Mouse (Mus musculus) cerebellum, adult 18-20 months (tissue): ENCODE data around the gene Slc15a4.

Experiments
- DNase-seq, 2 experiments: peaks; one replicate each; pipeline ENCODE4 v3.0.0; 2021

Slc15a4 gene

GRCm38 (mm10) chr5:127618834-127619233 lies 13.9 kb downstream of the Slc15a4 start:
- DNase-seq, result no peak

- peak; percentile 98 for DNase-seq
These were observed 15.6 kb downstream of the Slc15a4 start for GRCm38 (mm10) chr5:127616884-127617635.

GRCm38 (mm10) chr5:127616151-127616550 lies 16.5 kb downstream of the Slc15a4 start:
- peak; percentile 15 to 19 for DNase-seq

- DNase-seq, result no peak
These were observed 17.2 kb downstream of the Slc15a4 start for GRCm38 (mm10) chr5:127615459-127615858.

GRCm38 (mm10) chr5:127612397-127612796 lies 20.3 kb downstream of the Slc15a4 start:
- DNase-seq, result no peak

GRCm38 (mm10) chr5:127611881-127612280 lies 20.8 kb downstream of the Slc15a4 start:
- no peak for DNase-seq

- DNase-seq, result peak; percentile 48 to 53
These were observed 21.7 kb downstream of the Slc15a4 start for GRCm38 (mm10) chr5:127610787-127611509.

- no peak for DNase-seq
These were observed 23.4 kb downstream of the Slc15a4 start for GRCm38 (mm10) chr5:127609191-127609714.

- no peak for DNase-seq
These were observed 25.2 kb downstream of the Slc15a4 start for GRCm38 (mm10) chr5:127607507-127607906.

GRCm38 (mm10) chr5:127602996-127603395 lies 29.7 kb downstream of the Slc15a4 start:
- no peak for DNase-seq

- no peak for DNase-seq
These were observed 35.8 kb downstream of the Slc15a4 start for GRCm38 (mm10) chr5:127596862-127597261.

GRCm38 (mm10) chr5:127595676-127596075 lies 37.0 kb downstream of the Slc15a4 start:
- DNase-seq, result no peak

- DNase-seq, result peak in 1 of 2 experiments; percentile 21
These were observed 39.8 kb downstream of the Slc15a4 start for GRCm38 (mm10) chr5:127592854-127593253.

- DNase-seq, result no peak
These were observed 40.3 kb downstream of the Slc15a4 start for GRCm38 (mm10) chr5:127592406-127592805.

GRCm38 (mm10) chr5:127587854-127588253 lies 44.8 kb downstream of the Slc15a4 start:
- DNase-seq, result no peak

GRCm38 (mm10) chr5:127583658-127584057 lies 49.0 kb downstream of the Slc15a4 start:
- peak; percentile 18 to 39 for DNase-seq

GRCm38 (mm10) chr5:127577419-127577818 lies 55.3 kb downstream of the Slc15a4 start:
- peak; percentile 33 to 65 for DNase-seq

GRCm38 (mm10) chr5:127567165-127567741 lies 65.4 kb downstream of the Slc15a4 start:
- no peak for DNase-seq

- DNase-seq, result no peak
These were observed 71.6 kb downstream of the Slc15a4 start for GRCm38 (mm10) chr5:127561086-127561485.

GRCm38 (mm10) chr5:127548136-127548535 lies 84.6 kb downstream of the Slc15a4 start:
- DNase-seq, result no peak

- DNase-seq, result peak; percentile 88 to 89
These were observed 86.1 kb downstream of the Slc15a4 start for GRCm38 (mm10) chr5:127546585-127546991.
